Mouse (Mus musculus) forebrain, embryonic 14.5 days (tissue): ENCODE data around the gene Ifna7. TPM values are rescaled to one million over a fixed set of nuclear protein-coding genes. Genes with fewer than 3 reads are reported as not detected.
"Not testable (repeated sequence)": the region's sequence is repeated elsewhere in the genome, so short reads cannot be mapped to it uniquely, and the experiment has no call there.

Experiments
- ATAC-seq: fragments of 200-750 bp; cut with Nextera tagmentation; 2 replicates; pipeline ENCODE4 v1.8.0; 2017; ENCODE audit warnings: mild to moderate bottlenecking, moderate library complexity
- DNase-seq: peaks from one replicate; pipeline ENCODE4 v3.0.0-alpha.2; 2015; ENCODE audit warnings: low spot score
- H3K27ac ChIP-seq: fragments of 300-500 bp; sonication (generic); 2 replicates; pipeline ENCODE4 v1.5.1; 2014; ENCODE audit warnings: low read depth, mild to moderate bottlenecking, control low read depth, low read length, moderate library complexity
- H3K27me3 ChIP-seq: fragments of 300-500 bp; sonication (generic); replicated peaks from 2 replicates; pipeline ENCODE4 v1.6.1; 2014; ENCODE audit warnings: low read length, control low read depth, mixed read lengths; ENCODE audit not compliant: control insufficient read depth, insufficient read depth
- H3K36me3 ChIP-seq: fragments of 300-500 bp; sonication (generic); 2 replicates; pipeline ENCODE4 v1.6.1; 2014; ENCODE audit warnings: low read length, control low read depth; ENCODE audit not compliant: control insufficient read depth, insufficient read depth
- H3K4me1 ChIP-seq: fragments of 300-500 bp; sonication (generic); 2 replicates; pipeline ENCODE4 v1.6.1; 2014; ENCODE audit warnings: antibody characterized with exemption, low read length, control low read depth; ENCODE audit not compliant: control insufficient read depth, insufficient read depth
- H3K4me2 ChIP-seq: fragments of 300-500 bp; sonication (generic); 2 replicates; pipeline ENCODE4 v1.6.1; 2014; ENCODE audit warnings: mild to moderate bottlenecking, control low read depth, low read length
- H3K4me3 ChIP-seq: fragments of 300-500 bp; sonication (generic); 2 replicates; pipeline ENCODE4 v1.5.1; 2014; ENCODE audit warnings: low read depth, low read length, control low read depth
- H3K9ac ChIP-seq: fragments of 300-500 bp; sonication (generic); 2 replicates; pipeline ENCODE4 v1.6.1; 2014; ENCODE audit warnings: mild to moderate bottlenecking, low read length, control low read depth, moderate library complexity
- H3K9me3 ChIP-seq: fragments of 300-500 bp; sonication (generic); replicated peaks from 2 replicates; pipeline ENCODE4 v1.6.1; 2016; ENCODE audit warnings: low read length, control low read depth, mixed read lengths; ENCODE audit not compliant: control insufficient read depth
- WGBS: fragments of 180-500 bp; shearing (Covaris S2); extraction: QIAGEN DNeasy Blood & Tissue Kit; methylation state at CpG from one replicate; pipeline ENCODE4 v1.1.7; 2014; 5-methylcytosine and 5-hydroxymethylcytosine counted together
- polyA plus RNA-seq: library from polyadenylated mRNA; unstranded; fragments of >200 nt; fragmentation: Nextera tagmentation; extraction: Ambion mirVana; gene quantifications from 2 replicates; pipeline ENCODE4 v1.2.1, GENCODE M21; 2014

Ifna7 gene
- polyA plus RNA-seq, 1 experiment from 2014 or later = not detected

DNA sequence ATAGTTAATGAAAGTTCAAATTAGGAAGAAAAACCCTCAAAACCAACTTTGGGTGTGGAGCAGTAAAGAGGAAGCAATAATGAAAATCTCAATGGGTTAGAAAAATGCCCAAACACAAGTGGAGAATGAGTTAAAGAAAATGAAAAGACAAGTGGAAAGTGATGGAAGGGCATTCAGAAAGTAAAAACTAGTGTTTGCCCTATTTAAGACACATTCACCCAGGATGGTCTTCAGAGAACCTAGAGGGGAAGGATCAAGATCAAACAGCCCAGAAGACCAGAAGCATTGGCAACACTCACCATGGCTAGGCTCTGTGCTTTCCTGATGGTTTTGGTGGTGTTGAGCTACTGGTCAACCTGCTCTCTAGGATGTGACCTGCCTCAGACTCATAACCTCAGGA, 11.1 kb downstream of the Ifna7 start, which contains the start of gene Ifna6:
Gene Ifna6 (plus strand): TSS at position 301 of the 400 bp plus-strand sequence.
- not testable (repeated sequence) for H3K9me3 ChIP-seq, H3K27ac ChIP-seq, DNase-seq, H3K4me2 ChIP-seq, ATAC-seq, H3K4me1 ChIP-seq, H3K4me3 ChIP-seq, H3K9ac ChIP-seq, H3K36me3 ChIP-seq, H3K27me3 ChIP-seq

DNA sequence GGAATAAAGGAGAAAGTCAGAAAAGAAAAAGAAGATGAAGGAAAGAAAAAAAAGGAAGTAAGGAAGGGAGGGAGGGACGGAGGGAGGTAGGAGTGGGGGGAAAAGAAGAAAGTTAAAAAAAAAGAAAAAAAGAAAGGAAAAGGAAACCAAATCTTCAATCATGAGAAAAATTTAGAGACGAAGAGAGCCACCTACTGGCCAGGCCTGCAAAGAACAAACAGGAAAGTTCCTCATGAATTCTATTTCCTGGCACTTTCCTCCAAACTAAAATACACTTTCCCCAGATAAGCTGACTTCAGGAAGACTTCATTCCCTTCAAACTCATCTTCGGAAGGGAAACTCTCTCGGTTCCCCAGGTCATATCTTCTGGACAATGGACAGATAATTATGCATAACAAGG, 14.5 kb downstream of the Ifna7 start:
- Histone ChIP-seq H3K36me3 (no peaks in the 10 kb centered on the region), H3K4me1 (no peaks in the 10 kb centered on the region), H3K9ac (no peak overlapping the region), H3K9me3 (no peaks in the 10 kb centered on the region), H3K27me3 (no peaks in the 10 kb centered on the region), H3K27ac (no peak overlapping the region), H3K4me3 (no peak overlapping the region), H3K4me2 (no peak overlapping the region)
- DNase-seq (peak; percentile 48), ATAC-seq (no peak)
- 23% methylated on average over 4 of the region's 4 CpGs for WGBS

- not testable (repeated sequence) for H3K27me3 ChIP-seq, H3K4me1 ChIP-seq, H3K4me2 ChIP-seq, DNase-seq, H3K27ac ChIP-seq, H3K9me3 ChIP-seq, ATAC-seq, H3K36me3 ChIP-seq, H3K9ac ChIP-seq, H3K4me3 ChIP-seq
- WGBS = 80% methylated on average over 1 of the region's 1 CpGs
These were observed 19.2 kb downstream of the Ifna7 start, which contains the start of gene Ifna5 for GRCm38 (mm10) chr4:88835225-88835624. TSS of gene Ifna5 (plus strand) at chr4:88835525.

GRCm38 (mm10) chr4:88838828-88839227, 22.8 kb downstream of the Ifna7 start:
- no peaks in the 10 kb centered on the region for H3K4me1 ChIP-seq
- H3K9me3 ChIP-seq = no peaks in the 10 kb centered on the region
- DNase-seq (peak; percentile 19), ATAC-seq (no peak)
- no peak overlapping the region for H3K27ac ChIP-seq
- H3K36me3 ChIP-seq = no peaks in the 10 kb centered on the region
- H3K4me2 ChIP-seq = no peak overlapping the region
- H3K4me3 ChIP-seq = no peak overlapping the region
- 40% methylated on average over 3 of the region's 3 CpGs for WGBS
- H3K9ac ChIP-seq = no peak overlapping the region
- H3K27me3 ChIP-seq = no peaks in the 10 kb centered on the region

- ATAC-seq (no peak), DNase-seq (no peak)
- no peak overlapping the region for H3K4me3 ChIP-seq
- no peak overlapping the region for H3K9ac ChIP-seq
- 70% methylated on average over 3 of the region's 3 CpGs for WGBS
- H3K36me3 ChIP-seq = no peaks in the 10 kb centered on the region
- no peaks in the 10 kb centered on the region for H3K27me3 ChIP-seq
- H3K4me1 ChIP-seq = no peaks in the 10 kb centered on the region
- no peak overlapping the region for H3K27ac ChIP-seq
- H3K4me2 ChIP-seq = no peak overlapping the region
- H3K9me3 ChIP-seq = no peaks in the 10 kb centered on the region
These were observed 24.0 kb downstream of the Ifna7 start for GRCm38 (mm10) chr4:88840058-88840457.

GRCm38 (mm10) chr4:88841438-88841911, 25.4 kb downstream of the Ifna7 start, which contains the start of gene Ifna4:
TSS of gene Ifna4 (plus strand) at chr4:88841861.
- Histone ChIP-seq H3K27me3 (no peaks in the 10 kb centered on the region), H3K4me2 (no peak within 1 kb of the TSS), H3K4me1 (no peaks in the 10 kb centered on the region), H3K4me3 (no peak within 1 kb of the TSS), H3K9me3 (no peaks in the 10 kb centered on the region), H3K36me3 (no peaks in the 10 kb centered on the region), H3K27ac (no peak within 1 kb of the TSS), H3K9ac (no peak within 1 kb of the TSS)
- 35% methylated on average over 2 of the region's 2 CpGs for WGBS
- ATAC-seq (no peak), DNase-seq (no peak)

DNA sequence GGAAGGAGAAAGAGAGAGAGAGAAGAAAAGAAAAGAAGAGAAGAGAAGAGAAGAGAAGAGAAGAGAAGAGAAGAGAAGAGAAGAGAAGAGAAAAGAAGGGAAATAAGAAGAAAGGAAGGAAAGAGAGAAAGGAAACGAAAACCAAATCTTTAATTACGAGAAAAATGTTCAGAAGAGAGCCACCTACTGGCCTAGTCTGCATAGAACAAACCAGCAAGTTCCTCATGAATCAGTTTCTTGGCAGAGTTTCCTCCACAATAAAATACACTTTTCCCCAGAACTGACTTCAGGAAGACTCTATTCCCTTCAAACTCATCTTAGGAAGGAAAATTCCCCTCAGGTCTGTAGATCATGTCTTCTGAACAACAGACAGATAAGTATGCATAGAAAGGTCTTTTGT, 29.3 kb downstream of the Ifna7 start:
- Histone ChIP-seq H3K9ac (no peak overlapping the region), H3K4me2 (no peak overlapping the region), H3K4me1 (no peaks in the 10 kb centered on the region), H3K4me3 (no peak overlapping the region), H3K27me3 (no peaks in the 10 kb centered on the region), H3K9me3 (no peaks in the 10 kb centered on the region), H3K27ac (no peak overlapping the region), H3K36me3 (no peaks in the 10 kb centered on the region)
- WGBS = 55% methylated on average over 2 of the region's 2 CpGs
- ATAC-seq = no peak
- no peak for DNase-seq

GRCm38 (mm10) chr4:88849698-88850097, 33.7 kb downstream of the Ifna7 start, which contains the start of gene Ifna1:
TSS of gene Ifna1 (plus strand) at chr4:88850087.
- ATAC-seq (no peak), DNase-seq (no peak)
- no peak within 1 kb of the TSS for H3K27ac ChIP-seq
- no peaks in the 10 kb centered on the region for H3K36me3 ChIP-seq
- no peak within 1 kb of the TSS for H3K9ac ChIP-seq
- H3K9me3 ChIP-seq = no peaks in the 10 kb centered on the region
- H3K4me3 ChIP-seq = no peak within 1 kb of the TSS
- no peaks in the 10 kb centered on the region for H3K4me1 ChIP-seq
- H3K27me3 ChIP-seq = no peaks in the 10 kb centered on the region
- H3K4me2 ChIP-seq = no peak within 1 kb of the TSS
- WGBS = 35% methylated on average over 1 of the region's 1 CpGs

DNA sequence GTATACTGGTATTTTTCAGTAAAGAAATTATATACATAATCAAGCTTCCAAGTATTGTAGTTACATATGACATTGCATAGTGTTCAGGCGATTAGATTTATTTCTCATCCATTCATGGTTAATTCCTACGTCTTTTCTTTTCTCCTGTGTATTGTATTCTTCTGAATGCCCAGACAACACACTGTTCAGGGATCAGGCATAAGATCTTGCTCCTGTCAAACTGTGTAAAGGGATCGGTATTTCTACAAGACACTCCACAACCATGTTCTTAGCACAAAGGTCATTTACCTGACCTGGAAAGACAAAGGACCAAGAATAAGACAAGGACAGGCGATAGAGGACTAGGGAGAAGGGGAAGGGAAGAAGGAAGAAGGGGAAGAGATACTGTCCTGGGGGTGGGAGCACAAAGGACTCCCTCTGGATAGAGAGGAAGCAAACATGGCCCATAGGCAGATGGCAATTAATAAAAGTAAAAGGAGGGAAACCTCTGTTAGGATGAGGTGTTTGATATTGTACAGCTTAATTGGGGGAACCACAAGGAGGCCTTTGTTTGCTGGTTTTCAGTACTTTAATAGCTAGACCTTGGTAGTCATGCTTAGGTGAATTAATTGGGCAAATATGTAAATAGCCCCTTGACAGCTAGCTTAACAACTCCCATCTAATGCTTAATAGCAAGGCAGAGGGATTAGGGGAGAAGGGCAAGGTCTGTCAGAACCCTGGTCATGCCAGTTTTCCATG, 35.2 kb downstream of the Ifna7 start:
- Histone ChIP-seq H3K9ac (no peak overlapping the region), H3K9me3 (no peaks in the 10 kb centered on the region), H3K27me3 (no peaks in the 10 kb centered on the region), H3K4me3 (no peak overlapping the region), H3K4me2 (no peak overlapping the region), H3K4me1 (no peaks in the 10 kb centered on the region), H3K27ac (no peak overlapping the region; the same call in 1 of the 2 replicates), H3K36me3 (no peaks in the 10 kb centered on the region)
- WGBS = 10% methylated on average over 4 of the region's 4 CpGs
- ATAC-seq (peak; percentile 90), DNase-seq (peak; percentile 67)
